Mouse (Mus musculus) liver, adult 2 months (tissue): Measurements from ENCODE around the gene Zbtb45. TPM values are rescaled to one million over a fixed set of nuclear protein-coding genes. Genes with fewer than 3 reads are reported as not detected.

Source experiments
- DNase-seq: peaks from one replicate; pipeline ENCODE4 v3.0.0-alpha.2; 2011; ENCODE audit warnings: low read depth, low spot score; ENCODE audit errors: extremely low read depth
- H3K27ac ChIP-seq: fragments of 200-500 bp; replicated peaks from 2 replicates; pipeline ENCODE4 v1.5.1; 2012; ENCODE audit warnings: low read depth, mild to moderate bottlenecking, control low read depth, inconsistent platforms, low read length; ENCODE audit not compliant: insufficient read depth
- H3K27me3 ChIP-seq: fragments of 200-500 bp; 2 replicates; pipeline ENCODE4 v1.6.1; 2012; ENCODE audit warnings: mild to moderate bottlenecking, moderate library complexity, low read length, inconsistent platforms; ENCODE audit not compliant: control insufficient read depth, insufficient read depth
- H3K36me3 ChIP-seq: fragments of 200-500 bp; 2 replicates; pipeline ENCODE4 v1.6.1; 2012; ENCODE audit warnings: low read length, inconsistent platforms; ENCODE audit not compliant: control insufficient read depth, insufficient read depth
- H3K4me1 ChIP-seq: fragments of 200-500 bp; 2 replicates; pipeline ENCODE4 v1.6.1; 2011; ENCODE audit warnings: low read length; ENCODE audit not compliant: control insufficient read depth, insufficient read depth
- H3K4me3 ChIP-seq: fragments of 200-500 bp; 2 replicates; pipeline ENCODE4 v1.5.1; 2011; ENCODE audit warnings: low read depth, mild to moderate bottlenecking, control low read depth, low read length, moderate library complexity; ENCODE audit not compliant: insufficient read depth
- H3K79me2 ChIP-seq: fragments of 200-500 bp; 2 replicates; pipeline ENCODE4 v1.6.1; 2012; ENCODE audit warnings: inconsistent platforms, mild to moderate bottlenecking, low read length, moderate library complexity; ENCODE audit not compliant: control insufficient read depth, insufficient read depth
- H3K9ac ChIP-seq: fragments of 200-500 bp; 2 replicates; pipeline ENCODE4 v1.6.1; 2012; ENCODE audit warnings: low read depth, mild to moderate bottlenecking, control low read depth, inconsistent platforms, low read length
- CTCF ChIP-seq: fragments of 200-500 bp; IDR thresholded peaks from 2 replicates; pipeline ENCODE4 v1.5.1; 2011; ENCODE audit warnings: low read depth, low read length, control low read depth
- POLR2A ChIP-seq: fragments of 200-500 bp; IDR thresholded peaks from 2 replicates; pipeline ENCODE4 v1.6.1; 2011; ENCODE audit warnings: low read length, control low read depth; ENCODE audit not compliant: insufficient read depth; ENCODE audit errors: extremely low read depth
- WGBS: fragments of 180-500 bp; shearing (Covaris S2); methylation state at CpG from one replicate; pipeline ENCODE4 v1.1.7; 2018; 5-methylcytosine and 5-hydroxymethylcytosine counted together
- polyA plus RNA-seq: library from polyadenylated mRNA; depleted of rRNA; stranded (reverse); fragments of >200 nt; gene quantifications from 2 replicates; pipeline ENCODE4 v1.2.3, GENCODE M21; 2012
- total RNA-seq: library from RNA; depleted of rRNA; stranded (reverse); fragments of >200 nt; gene quantifications from 2 replicates; pipeline ENCODE4 v1.2.3, GENCODE M21; 2014

The Zbtb45 gene
- total and polyA plus RNA-seq, 2 experiments, result 0.28 to 4.5 TPM

DNA sequence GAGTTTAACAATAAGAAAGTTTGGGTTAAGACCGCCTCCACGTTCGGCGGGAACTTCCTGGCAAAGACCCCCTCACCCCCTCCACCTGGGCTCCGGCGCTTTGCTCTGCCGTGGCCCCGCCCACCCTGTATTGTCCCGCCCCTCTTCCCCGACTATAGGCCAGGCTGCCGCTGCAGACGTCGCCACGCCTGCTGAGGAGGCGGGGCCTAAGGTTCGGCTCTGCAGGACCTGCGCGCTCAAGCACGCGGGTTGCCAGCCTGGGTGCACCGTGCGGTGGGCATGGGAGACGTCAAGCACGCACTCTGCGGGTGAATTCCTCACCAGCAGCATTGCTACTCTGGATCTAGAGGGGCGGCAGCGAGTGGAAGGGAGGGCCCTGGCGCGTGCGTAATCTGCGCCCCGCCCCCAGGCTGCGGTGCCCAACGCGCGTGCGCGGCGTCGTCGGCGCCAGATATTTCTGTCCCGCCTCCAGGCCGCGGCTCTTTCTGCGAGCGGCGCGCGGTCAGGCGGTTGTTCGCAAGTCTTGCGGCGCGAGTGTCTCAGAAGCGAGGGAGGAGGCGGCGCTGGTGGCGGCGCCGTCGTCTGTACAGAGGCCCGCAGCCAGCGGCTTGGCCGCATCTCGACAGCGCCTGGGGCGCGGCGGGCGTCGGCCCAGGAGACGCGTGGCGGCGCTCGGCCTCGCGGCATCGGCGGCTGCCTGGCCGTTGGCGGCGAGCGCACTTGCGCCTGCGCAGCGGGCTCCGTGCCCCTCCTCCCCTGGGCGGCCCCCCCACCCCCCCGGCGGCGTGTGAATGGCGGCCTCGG is 14.3 kb upstream of the Zbtb45 start:
- H3K27me3 ChIP-seq, result no peaks in the 10 kb centered on the region
- WGBS, result under 1% methylated on average over 90 of the region's 95 CpGs
- peak overlapping the region; percentile 79 for H3K27ac ChIP-seq
- peak overlapping the region; percentile 61 for H3K4me3 ChIP-seq
- TF ChIP-seq POLR2A (peak; percentile 76), CTCF (no peak)
- peaks cover 13% of the 10 kb centered on the region for H3K79me2 ChIP-seq
- peaks cover 10% of the 10 kb centered on the region for H3K4me1 ChIP-seq
- peak overlapping the region; percentile 69 for H3K9ac ChIP-seq
- H3K36me3 ChIP-seq, result peaks cover 27% of the 10 kb centered on the region
- DNase-seq, result peak; percentile 71

DNA sequence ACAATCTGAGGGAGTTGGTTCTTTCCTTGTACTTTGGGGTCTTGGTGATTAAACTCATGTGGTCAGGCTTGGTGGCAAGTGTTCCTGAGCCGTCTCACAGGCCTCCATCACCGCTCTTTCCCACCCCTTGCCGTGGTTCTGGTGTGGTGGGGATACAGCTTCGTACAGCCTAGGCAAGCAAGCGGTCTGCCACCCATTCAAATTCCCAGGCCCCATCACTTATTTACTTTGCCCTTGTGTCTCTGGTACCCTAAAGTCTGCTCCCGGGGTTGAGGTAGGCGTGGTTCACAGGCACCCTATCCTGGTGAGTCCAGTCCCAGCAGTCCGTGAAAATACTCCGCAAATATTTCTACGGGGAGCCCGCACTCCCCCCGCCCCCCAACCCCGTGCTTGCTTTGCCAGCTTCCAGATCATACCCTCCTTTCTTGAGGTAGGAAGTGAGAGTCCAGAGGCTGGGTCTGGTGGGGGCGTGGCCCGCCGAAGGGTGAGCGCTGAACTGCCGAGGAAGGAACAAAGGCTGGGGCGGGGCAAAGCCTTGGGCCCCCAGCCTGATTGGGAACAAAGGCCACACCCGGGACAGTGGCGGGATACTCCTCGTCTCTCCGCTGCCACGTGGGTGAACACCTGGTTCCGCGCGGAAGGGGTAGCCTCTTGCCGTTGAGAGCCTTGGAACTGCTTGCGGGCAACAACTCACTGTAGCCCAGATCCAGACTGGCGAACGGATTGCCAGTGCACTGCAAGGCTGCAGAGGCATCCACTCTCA is 13.1 kb upstream of the Zbtb45 start:
- WGBS, result 13% methylated on average over 31 of the region's 31 CpGs
- TF ChIP-seq POLR2A, result no peak
- TF ChIP-seq CTCF, result no peak
- no peak overlapping the region for H3K27ac ChIP-seq

DNA sequence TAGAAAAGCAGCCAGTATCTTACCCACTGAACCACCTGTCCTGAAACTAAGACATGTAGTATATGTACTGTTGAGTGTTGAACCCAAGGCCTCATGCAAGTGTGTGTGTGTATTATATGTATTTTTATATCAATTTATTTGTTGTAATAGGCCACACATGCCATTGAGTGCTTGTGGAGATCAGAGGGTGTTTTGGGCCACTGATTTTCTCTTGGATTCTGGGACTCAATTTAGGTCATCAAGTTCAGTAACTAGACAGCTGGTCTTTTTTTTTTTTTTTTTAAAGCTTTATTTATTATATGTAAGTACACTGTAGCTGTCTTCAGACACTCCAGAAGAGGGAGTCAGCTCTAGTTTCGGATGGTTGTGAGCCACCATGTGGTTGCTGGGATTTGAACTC is 5.4 kb upstream of the Zbtb45 start:
- H3K36me3 ChIP-seq, result no peaks in the 10 kb centered on the region
- peaks cover 17% of the 10 kb centered on the region for H3K4me1 ChIP-seq
- 89% methylated on average over 1 of the region's 1 CpGs for WGBS
- no peak overlapping the region for H3K27ac ChIP-seq
- H3K9ac ChIP-seq, result no peak overlapping the region
- no peak for DNase-seq
- no peaks in the 10 kb centered on the region for H3K27me3 ChIP-seq
- H3K4me3 ChIP-seq, result no peak overlapping the region
- TF ChIP-seq POLR2A, result no peak
- TF ChIP-seq CTCF, result no peak
- no peaks in the 10 kb centered on the region for H3K79me2 ChIP-seq

More for the DNA sequence above, 13.1 kb upstream of the Zbtb45 start:
- Histone ChIP-seq H3K79me2 (peaks cover 13% of the 10 kb centered on the region), H3K4me1 (peaks cover 10% of the 10 kb centered on the region), H3K36me3 (peaks cover 16% of the 10 kb centered on the region), H3K4me3 (peak overlapping the region; percentile 57), H3K27me3 (no peaks in the 10 kb centered on the region), H3K9ac (peak overlapping the region; percentile 36)
- peak; percentile 40 for DNase-seq

DNA sequence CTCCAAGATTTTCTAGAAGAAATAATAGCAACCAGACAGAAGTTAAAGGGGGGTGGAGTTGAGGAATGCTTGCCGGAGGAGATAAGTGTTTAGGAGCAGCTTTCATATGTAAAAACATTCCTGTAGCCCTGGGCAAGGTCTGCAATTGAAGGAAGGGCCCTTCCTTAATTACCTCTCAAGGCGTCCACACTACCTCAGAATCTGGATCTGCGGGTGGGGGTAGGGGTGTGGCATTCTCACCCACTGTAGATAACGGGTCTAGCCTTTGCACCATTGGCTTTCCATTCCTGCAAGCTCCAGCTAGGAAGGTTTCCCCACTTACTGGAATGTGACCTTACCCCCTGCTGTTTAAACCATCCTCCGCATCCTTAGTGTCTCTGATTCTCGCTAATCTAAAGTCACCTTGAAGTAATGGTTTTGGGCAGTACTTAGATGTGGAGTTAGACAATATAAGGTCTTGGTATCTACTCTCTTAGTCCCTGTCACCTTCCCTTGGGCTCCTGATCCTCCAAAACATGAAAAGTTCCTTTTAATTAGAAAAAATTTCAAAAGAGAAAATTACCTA is 4.5 kb upstream of the Zbtb45 start:
- no peak for DNase-seq
- no peak for TF ChIP-seq POLR2A
- no peak for TF ChIP-seq CTCF
- peaks cover 18% of the 10 kb centered on the region for H3K4me1 ChIP-seq
- WGBS, result 81% methylated on average over 6 of the region's 6 CpGs
- no peak overlapping the region for H3K27ac ChIP-seq
- no peak overlapping the region for H3K4me3 ChIP-seq
- no peak overlapping the region for H3K9ac ChIP-seq
- H3K27me3 ChIP-seq, result no peaks in the 10 kb centered on the region
- H3K36me3 ChIP-seq, result no peaks in the 10 kb centered on the region
- no peaks in the 10 kb centered on the region for H3K79me2 ChIP-seq

DNA sequence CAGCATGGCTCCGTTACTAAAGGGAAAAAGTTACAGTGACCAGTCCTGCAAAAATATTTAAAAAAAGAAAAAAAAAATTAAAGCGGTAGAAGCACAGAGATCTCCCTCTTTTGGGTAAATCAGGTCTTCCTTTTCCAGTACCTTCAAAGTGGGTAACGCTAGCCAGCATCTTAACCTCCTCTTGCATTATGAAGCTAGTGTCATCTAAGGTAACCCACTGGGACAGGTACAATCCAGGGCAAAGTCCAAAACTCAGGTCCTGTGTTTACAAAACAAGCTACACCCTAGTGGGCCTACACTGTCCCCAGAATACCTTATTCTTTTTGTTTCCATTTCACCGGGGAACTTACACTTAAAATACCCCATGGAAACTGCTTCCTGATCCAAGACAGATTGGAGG is 3.8 kb upstream of the Zbtb45 start:
- Histone ChIP-seq H3K36me3 (no peaks in the 10 kb centered on the region), H3K27me3 (no peaks in the 10 kb centered on the region), H3K27ac (0 out of 2 replicates have a peak overlapping the region, but pooled peaks have one; percentile 51), H3K4me1 (peaks cover 18% of the 10 kb centered on the region), H3K79me2 (no peaks in the 10 kb centered on the region), H3K9ac (no peak overlapping the region), H3K4me3 (no peak overlapping the region)
- peak; percentile 75 for DNase-seq
- WGBS, result 41% methylated on average over 4 of the region's 4 CpGs
- TF ChIP-seq CTCF (no peak), POLR2A (no peak)
